Mouse (Mus musculus) heart, adult 9 months (tissue): ENCODE measurements around the gene Src.
A peak's percentile ranks its signal among the peaks of the same experiment; 100 is the strongest.
"Not testable (repeated sequence)": the region's sequence is repeated elsewhere in the genome, so short reads cannot be mapped to it uniquely, and the experiment has no call there.

ENCODE experiments used
- DNase-seq, 2 experiments: peaks; one replicate each; pipeline ENCODE4 v3.0.0; 2022; ENCODE audit warnings: low spot score in 2 of 2

The Src gene

GRCm38 (mm10) chr2:157478651-157479050 lies 60.4 kb downstream of the Src start:
- DNase-seq: no peak

GRCm38 (mm10) chr2:157479858-157480568 lies 61.8 kb downstream of the Src start:
- no peak for DNase-seq

- no peak for DNase-seq
Observed at GRCm38 (mm10) chr2:157482729-157483128, 64.5 kb downstream of the Src start.

- not testable (repeated sequence) for DNase-seq
Observed at GRCm38 (mm10) chr2:157486559-157486958, 68.3 kb downstream of the Src start.

GRCm38 (mm10) chr2:157486981-157487656 lies 68.9 kb downstream of the Src start:
- DNase-seq: no peak

GRCm38 (mm10) chr2:157487733-157488175 lies 69.5 kb downstream of the Src start:
- no peak for DNase-seq

- no peak for DNase-seq
Observed at GRCm38 (mm10) chr2:157493240-157493639, 75.0 kb downstream of the Src start.

- no peak for DNase-seq
Observed at GRCm38 (mm10) chr2:157498529-157498928, 80.3 kb downstream of the Src start.

- DNase-seq: no peak
Observed at GRCm38 (mm10) chr2:157500364-157500763, 82.1 kb downstream of the Src start.

- no peak for DNase-seq
Observed at GRCm38 (mm10) chr2:157501324-157501723, 83.1 kb downstream of the Src start.

GRCm38 (mm10) chr2:157506779-157507178 lies 88.5 kb downstream of the Src start:
- no peak for DNase-seq

- DNase-seq: no peak
Observed at GRCm38 (mm10) chr2:157509182-157509581, 90.9 kb downstream of the Src start.

GRCm38 (mm10) chr2:157510031-157510430 lies 91.8 kb downstream of the Src start:
- DNase-seq: no peak

- DNase-seq: no peak
Observed at GRCm38 (mm10) chr2:157512859-157513258, 94.6 kb downstream of the Src start.

- DNase-seq: no peak
Observed at GRCm38 (mm10) chr2:157513737-157514208, 95.5 kb downstream of the Src start.

GRCm38 (mm10) chr2:157514353-157514752 lies 96.1 kb downstream of the Src start:
- no peak for DNase-seq

- no peak for DNase-seq
Observed at GRCm38 (mm10) chr2:157517526-157517925, 99.3 kb downstream of the Src start.

GRCm38 (mm10) chr2:157518451-157518850 lies 100.2 kb downstream of the Src start:
- no peak for DNase-seq

- DNase-seq: peak; percentile 6 to 15
Observed at GRCm38 (mm10) chr2:157519452-157519851, 101.2 kb downstream of the Src start.

- no peak for DNase-seq
Observed at GRCm38 (mm10) chr2:157520496-157520895, 102.3 kb downstream of the Src start.
